Mouse (Mus musculus) heart, postnatal 36 days (tissue): ENCODE data around the gene Eif4h. TPM values are rescaled to one million over a fixed set of nuclear protein-coding genes. Genes with fewer than 3 reads are reported as not detected.
"Not testable (repeated sequence)": the region's sequence is repeated elsewhere in the genome, so short reads cannot be mapped to it uniquely, and the experiment has no call there.

Source experiments
- DNase-seq, 2 experiments: peaks; one replicate each; pipeline ENCODE4 v3.0.0; 2021 to 2022
- intact Hi-C: fragments of 180-260 bp; cut with DNase I; formaldehyde crosslinking; loops from one replicate; pipeline ENCODE4 v1.15.1; 2025
- total RNA-seq, 2 experiments: library from RNA; stranded (reverse); gene quantifications; 2 replicates each; pipeline ENCODE4 v1.2.3; 2021

The Eif4h gene
- total RNA-seq, 2 experiments from 2014 or later, result 143 to 145 TPM

DNA sequence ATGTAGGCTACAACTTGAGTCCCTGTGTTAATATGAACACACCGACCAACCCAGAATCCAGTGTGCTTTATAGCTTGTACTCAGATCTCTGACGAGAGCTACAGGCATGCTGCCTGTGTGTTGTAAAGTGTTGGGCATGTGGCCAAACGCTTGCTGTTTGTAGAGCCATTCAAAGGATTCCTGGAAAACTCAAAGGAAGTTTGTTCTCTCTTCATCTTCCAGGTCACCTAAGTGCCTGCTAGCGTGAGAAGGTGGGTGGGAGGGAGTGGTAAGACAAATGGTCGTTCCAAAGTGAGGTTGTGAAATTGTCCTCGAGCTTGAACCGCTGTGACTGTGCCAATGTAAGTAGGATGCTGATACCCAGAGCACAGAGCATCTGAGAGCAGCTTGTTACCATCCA lies 12.7 kb upstream of the Eif4h start:
- DNase-seq, result no peak
- intact Hi-C loops, result no loop called here

DNA sequence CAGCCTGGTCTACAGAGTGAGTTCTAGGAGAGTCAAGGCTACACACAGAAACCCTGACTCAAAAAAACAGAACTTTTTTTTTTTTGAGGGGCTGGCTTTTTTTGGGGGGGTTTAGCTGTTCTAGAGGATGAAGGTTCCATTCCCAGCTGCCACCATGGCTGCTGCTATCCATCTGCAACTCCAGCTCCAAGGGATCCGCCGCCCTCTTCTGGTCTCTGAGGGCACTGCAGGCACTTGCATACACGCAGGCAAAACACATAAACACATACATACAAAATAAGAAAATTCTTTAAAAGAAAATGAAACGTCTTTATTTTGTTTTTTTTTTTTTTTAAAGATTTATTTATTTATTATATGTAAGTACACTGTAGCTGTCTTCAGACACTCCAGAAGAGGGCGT lies 11.6 kb upstream of the Eif4h start:
- DNase-seq, result peak; percentile 47 to 72
- intact Hi-C loops, result no loop called here

DNA sequence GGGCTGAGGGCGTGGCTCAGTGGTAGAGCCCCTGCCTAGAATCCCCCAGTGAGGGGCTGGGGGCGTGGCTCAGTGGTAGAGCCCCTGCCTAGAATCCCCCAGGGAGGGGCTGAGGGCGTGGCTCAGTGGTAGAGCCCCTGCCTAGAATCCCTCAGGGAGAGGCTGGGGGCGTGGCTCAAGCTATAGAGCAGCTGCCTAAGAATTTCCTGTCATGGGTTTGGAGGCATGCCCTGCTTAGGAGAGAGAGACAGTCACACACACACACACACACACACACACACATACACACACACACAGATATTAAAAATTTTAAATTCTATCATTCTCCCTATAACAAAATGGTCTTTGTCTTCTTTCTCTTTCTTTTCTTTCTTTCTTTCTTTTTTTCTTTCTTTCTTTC lies 9.7 kb upstream of the Eif4h start:
- intact Hi-C loops, DNase-seq: not testable (repeated sequence)

DNA sequence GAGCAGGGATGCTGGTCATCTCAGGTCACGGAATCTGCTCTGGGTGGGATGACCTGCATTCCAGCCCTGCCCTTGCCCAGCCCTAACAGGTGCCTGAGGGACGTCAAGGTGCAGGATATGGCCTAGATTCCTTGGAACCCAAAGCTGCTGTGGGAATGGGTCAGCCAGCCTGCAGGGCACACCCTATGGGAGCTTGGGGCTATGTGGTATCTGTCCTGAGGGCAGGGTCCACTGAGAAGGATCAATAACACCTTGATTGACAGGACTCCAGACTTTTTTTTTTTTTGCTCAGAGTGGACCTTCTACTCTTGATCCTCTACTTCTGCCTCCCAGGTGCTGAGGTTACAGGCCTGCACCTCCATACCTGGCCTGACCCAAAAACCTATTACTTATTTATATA lies 8.1 kb upstream of the Eif4h start:
- intact Hi-C loops, result no loop called here
- DNase-seq, result no peak

DNA sequence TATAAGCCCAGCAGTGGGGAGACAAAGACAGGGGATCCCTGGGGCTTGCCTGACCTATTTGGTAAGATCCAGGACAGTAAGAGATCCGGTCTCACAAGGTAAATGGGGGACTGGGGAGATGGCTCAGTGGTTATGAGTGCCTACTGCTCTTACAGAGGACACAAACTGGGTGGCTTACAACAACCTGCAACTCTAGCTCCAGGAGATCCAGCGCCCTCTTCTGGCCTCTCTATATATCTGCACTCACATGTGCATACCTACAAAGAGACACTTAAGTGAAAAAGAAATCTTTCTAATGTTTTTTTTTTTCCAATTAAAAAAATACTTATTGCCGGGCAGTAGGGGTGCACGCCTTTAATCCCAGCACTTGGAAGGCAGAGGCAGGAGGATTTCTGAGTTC lies 7.2 kb upstream of the Eif4h start:
- intact Hi-C loops, result no loop called here
- no peak for DNase-seq

DNA sequence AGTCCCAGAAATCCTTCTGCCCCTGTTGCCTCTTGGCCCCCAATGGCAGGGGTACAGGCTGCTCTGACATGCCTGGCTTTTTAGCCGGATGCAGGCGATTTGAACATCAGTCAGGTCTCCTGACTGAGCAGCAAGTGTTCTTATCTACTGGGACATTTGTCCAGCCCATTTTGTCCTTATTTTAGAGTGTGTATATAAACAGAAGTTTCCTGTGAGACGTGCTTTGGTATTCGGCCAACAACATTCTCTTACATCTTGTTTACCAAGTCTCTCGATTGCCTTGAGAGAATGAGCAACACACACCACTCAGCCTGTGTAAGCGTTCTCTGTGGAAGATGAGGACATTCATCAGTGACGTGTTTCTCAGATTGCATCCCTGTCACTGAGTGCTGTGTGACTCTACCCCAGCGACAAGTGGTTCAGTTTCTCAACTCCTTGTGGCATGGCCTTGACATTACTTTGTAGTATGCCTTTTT lies 5.4 kb upstream of the Eif4h start:
- intact Hi-C loops, result loop anchor here (5.0 kb wide), 1 partner anchor 43 kb away; the partner anchor contains the start of gene Limk1

DNA sequence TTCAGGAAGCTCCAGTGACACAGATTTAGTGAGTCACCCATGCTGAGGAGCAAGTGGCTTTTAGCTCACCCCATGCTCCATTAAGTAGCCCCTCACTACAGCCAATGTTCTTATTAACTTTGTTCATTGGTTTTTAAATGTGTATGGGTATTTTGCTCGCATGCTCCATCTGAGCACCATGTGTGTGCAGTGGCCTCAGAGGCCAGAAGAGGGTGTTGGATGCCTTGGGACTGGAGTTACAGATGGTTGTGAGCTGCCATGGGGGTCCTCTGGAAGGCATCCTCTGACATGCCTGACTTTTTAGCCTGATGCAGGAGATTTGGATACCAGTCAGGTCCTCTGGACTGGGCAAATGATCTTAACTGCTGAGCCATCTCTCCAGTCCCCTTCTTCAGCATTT lies 4.8 kb upstream of the Eif4h start:
- no peak for DNase-seq
- intact Hi-C loops, result loop anchor here (5.0 kb wide), 1 partner anchor 43 kb away; the partner anchor contains the start of gene Limk1

More for the DNA sequence above, 5.4 kb upstream of the Eif4h start:
- DNase-seq, result peak; percentile 25 to 30

DNA sequence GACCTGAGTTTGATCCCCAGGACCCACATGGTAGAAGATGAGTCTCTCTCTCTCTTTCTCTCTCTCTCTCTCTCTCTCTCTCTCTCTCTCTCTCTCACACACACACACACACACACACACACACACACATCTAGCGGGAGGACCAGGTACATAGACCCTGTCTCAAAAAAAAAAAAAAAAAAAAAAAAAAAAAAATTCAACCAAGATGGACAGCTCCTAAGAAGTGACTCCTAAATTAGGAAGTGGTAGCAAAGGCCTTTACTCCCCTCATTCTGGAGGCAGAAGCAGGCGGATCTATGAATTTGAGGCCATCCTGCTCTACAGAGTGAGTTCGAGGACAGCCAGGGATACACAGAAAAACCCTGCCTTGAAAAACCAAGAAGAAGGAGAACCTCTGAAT lies 1.1 kb upstream of the Eif4h start:
- no peak for DNase-seq
- intact Hi-C loops, result loop anchor here (5.0 kb wide), 1 partner anchor 47 kb away; the partner anchor contains the start of gene Limk1

DNA sequence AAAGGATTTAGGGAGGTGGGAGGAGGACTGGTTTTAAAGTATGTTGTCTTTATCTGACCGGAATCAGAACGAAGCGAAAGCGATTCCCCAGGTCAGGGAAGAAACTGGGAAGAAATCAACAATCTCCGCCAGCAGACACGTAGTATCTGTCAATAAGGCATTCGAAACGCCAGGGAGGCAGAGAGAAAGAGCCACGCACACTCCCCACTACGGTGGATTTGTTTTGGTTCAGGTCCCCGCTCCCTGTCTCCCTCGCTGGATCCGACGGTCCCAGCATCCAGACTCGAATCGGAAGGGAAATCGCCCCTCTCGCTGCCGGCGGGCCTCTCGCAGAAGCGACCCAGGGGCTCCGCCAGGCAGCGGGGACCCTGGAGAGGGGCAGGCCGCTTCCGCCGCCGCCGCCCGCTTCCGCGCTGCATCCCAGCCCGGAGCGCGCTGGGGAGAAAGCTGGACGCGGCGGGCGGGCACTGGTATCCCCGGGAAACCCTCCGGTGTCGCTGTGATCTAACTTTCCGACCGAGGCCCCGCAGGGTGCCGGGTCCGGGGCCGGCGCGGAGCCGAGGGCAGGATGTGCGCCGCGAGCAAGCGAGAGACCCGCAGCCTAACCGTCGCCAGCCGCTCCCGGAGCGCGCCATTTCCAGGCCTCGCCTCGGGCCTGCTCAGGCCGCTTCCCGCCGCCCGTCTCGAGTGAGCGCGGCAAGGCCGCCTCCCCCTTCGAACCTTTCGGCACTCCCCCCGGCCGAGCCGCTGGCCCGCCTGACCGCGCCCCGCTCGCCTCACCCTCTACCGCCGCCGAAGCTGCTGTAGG lies 625 bp downstream of the Eif4h start:
- intact Hi-C loops, result no loop called here
- no peak for DNase-seq

DNA sequence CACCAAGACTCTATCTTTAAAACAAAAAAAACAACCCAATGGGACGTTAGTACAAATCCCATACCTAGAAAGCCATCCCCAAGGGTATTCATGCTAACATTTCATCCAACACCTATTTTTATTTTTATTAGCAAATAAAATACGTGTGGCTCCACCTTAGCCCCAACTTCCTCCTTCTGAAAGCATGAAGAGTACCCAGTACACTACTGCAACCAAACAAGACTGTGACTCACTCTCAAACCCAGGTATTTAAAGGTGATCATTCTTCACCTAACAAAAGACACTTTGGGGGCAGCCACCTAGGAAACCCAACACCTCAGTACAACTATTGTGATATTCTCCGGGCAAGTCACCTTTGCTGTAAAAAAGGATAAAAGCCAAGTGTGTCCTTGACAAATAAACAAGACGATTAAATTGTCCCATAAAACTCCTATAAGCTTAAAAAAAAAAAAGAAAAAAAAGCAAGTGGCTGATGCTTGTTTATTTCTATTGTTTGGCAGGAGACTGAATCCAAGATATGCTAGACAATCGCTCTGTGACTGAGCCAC lies 1.4 kb downstream of the Eif4h start:
- no peak for DNase-seq
- intact Hi-C loops, result no loop called here

DNA sequence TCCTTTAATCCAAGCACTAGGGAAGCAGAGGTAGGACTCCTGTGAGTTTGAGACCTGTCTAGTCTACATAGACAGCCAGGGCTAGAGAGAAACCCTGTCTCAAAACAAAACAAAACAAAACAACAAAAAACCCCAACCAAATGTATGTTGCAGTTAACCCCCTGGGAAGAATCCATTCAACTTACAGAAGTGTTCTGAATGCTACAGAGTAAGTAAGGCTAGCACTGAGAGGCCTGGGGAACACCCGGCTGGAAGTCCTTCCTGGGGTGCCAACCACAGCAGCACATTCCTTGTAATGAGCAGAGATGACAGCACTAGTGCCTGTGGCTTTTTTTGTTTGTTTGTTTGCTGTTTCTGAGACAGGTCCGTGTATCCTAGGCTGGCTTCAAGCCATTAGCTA lies 6.4 kb downstream of the Eif4h start:
- no peak for DNase-seq
- intact Hi-C loops, result no loop called here

DNA sequence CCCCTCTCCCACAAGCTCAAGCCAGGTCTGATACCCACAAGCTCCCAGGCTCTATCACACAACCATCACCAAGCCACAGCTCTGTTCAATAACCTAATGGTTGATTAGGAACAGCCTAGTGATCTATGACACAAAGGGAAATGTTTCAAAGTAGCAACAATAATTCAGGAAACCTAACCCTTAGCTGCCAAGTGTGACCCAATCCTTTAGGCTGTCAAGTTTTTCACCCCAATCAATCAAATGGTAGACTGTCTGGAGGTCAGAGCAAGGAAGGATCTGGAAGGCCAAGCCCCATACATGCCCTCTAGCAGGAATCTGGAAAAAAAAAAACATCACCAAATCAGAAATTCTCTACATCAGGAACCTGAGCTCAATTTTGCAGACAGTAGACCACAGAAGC lies 8.5 kb downstream of the Eif4h start:
- DNase-seq, result no peak
- intact Hi-C loops, result no loop called here

DNA sequence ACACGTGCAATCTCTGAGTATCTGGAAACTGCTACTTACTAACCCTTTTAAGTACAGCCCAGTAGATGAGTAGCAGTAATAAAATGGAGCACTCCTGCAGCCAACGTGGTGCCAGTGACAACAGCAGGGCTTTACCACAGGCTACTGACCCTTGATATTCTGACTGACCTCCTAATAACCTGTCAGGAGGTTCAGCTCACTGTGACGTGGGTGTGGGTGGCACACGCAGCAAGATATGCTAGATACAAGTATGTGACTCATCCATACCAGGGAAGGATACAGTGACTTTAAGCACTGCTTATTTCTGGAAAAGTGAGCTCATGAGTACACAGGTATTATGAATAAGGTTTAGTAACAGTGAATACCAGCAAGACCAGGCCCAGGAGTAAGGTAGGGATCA lies 9.8 kb downstream of the Eif4h start:
- intact Hi-C loops, result no loop called here
- DNase-seq, result no peak

DNA sequence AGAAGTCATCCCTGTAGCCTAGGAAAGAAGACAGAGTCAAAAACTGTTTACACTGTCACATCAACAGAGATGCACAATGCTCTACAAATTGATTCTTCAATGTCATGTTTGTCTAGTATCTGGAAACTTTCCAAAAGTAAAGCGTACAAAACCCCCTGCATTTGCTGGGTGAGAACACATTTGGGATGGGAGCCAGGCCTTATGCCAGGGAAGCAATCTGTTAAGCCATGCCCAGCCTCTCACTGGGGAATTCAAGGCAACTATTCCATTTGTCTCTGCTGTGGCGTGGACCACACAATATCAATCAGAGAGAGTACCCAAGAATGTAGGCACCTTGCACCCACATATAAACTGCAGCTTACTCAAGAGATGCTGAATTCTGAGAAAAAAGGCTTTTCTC lies 17.2 kb downstream of the Eif4h start:
- intact Hi-C loops, result no loop called here
- no peak for DNase-seq

DNA sequence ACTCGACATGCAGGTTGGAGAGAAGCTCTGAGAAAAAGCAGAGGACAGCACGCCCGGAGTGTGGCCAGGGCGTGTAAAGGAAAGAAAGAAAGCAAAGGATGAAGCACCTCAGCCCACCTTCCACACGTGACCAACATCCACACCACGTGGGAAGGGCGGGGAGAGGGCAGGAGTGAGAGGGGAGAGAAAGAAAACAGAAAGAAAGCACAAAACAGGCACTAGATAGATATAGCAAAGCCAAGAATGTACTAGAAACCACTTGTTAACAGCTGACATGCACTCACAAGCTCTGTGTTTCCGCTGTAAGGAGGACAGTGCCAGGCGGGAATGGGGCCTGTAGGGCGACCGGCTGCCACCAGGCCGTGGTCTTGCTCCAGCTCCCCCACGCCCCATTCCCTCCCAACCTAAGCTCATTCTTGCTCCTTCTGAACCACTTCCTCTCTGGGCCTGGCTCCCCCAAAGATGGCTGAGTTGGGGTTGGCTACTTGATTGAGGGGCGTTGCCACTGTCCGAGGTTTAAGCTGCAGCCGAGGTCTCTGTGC lies 18.1 kb downstream of the Eif4h start:
- no peak for DNase-seq

DNA sequence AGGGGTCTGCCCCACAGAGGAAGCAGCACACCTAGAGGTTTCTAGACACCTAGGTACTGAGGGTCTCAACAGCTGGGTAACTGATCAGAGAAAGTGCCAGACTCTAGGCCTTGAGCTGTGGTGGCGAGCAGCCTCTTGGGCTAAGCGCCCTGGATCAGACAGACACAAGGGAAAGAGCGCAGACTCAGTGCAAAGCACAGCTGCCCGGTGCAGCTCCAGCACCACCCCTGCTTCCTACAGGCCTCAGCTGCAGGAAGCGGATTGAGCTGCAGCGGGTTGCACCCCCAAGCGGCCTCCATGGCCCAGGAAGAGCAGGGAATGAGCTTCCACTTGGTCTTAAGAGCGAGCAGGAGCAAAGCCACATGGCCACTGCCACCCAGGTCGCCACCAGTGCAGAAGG lies 18.8 kb downstream of the Eif4h start:
- no peak for DNase-seq
- intact Hi-C loops, result no loop called here

More for the DNA sequence above, 18.1 kb downstream of the Eif4h start:
- intact Hi-C loops, result no loop called here

DNA sequence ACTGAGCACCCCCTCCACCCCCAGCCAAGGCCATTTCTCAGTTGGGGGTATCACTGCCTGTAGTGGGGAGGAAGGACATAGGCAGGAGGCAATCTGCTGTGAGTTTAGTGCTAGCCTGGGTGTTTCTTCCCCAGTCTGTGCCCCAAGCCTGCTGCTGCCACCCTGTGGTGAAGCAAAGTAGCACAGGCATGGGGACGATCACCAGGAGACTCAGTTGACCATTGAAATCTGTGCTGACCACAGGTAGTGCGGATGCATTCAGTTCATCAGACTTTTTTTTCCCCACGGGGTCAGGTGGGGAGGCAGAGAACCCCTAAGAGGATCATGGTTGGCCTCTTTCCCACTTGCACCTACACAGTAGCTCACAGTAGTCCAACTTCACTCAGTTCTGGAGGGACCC lies 22.2 kb downstream of the Eif4h start:
- intact Hi-C loops, result loop anchor here (2.0 to 5.0 kb wide), 2 partner anchors 85 to 122 kb away; no protein-coding TSS in a partner anchor
- DNase-seq, result peak; percentile 68 to 82

DNA sequence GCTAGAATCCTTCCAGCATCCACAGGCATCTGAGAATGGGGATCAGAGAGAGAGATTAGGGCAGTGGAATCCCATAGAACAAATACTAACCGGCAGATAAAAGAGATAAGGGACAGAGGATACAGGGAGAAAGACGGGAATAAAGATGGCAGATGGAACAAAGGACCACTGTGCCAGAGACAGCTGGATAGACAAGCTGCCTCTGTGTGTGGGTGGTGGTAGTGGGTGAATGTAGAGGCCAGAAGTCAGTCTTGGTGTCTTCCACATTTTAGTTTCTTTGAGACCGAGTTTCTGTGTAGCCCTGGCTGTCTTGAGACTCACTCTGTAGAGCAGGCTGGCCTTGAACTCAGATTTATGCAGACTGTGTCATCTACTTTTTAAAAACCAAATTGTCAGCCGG lies 23.5 kb downstream of the Eif4h start:
- intact Hi-C loops, result loop anchor here (2.0 to 5.0 kb wide), 2 partner anchors 87 to 121 kb away; no protein-coding TSS in a partner anchor
- DNase-seq, result no peak

DNA sequence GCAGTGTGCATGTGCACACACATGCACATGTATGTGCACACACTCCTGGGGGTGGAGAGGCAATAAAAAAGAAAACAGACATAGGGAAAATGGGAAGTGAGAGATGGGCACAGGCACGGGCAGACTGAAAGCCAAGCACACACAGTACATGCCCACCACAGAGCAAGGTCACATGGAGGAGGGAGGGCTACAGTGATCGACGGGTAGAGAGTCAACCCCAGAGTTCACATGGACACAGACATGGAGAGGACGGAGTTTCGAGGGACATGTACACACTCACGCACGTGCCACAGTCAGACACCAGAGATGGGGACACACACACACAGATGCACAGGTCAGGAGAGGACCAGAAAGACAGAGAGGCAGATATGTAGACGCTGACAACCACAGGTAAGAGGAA lies 23.9 kb downstream of the Eif4h start:
- no peak for DNase-seq
- intact Hi-C loops, result loop anchor here (5.0 kb wide), 1 partner anchor 87 kb away; no protein-coding TSS in a partner anchor

DNA sequence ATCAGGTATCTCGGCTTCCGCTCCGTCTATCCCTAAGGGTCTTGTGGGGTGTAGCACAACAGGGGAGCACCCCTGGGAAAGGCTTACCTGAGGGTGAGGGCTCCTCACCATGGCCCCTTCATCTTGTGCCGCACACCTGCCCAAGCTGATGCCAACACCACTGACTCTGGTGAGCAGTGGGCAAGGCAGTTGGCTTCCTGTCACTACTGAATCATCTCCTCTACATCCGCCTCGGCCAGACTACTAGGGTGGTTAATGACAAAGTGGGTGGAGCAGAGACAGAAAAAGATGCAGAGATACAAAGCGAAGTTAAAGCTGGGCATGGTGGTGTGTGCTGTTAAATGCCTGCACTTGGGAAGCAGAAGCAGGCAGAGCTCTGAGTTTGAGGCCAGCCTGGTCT lies 24.5 kb downstream of the Eif4h start, which contains the start of gene Lat2:
Lat2 (minus strand) TSS at position 224 of the 400 bp plus-strand sequence.
- intact Hi-C loops, result loop anchor here (5.0 kb wide), 1 partner anchor 87 kb away; no protein-coding TSS in a partner anchor
- no peak for DNase-seq

DNA sequence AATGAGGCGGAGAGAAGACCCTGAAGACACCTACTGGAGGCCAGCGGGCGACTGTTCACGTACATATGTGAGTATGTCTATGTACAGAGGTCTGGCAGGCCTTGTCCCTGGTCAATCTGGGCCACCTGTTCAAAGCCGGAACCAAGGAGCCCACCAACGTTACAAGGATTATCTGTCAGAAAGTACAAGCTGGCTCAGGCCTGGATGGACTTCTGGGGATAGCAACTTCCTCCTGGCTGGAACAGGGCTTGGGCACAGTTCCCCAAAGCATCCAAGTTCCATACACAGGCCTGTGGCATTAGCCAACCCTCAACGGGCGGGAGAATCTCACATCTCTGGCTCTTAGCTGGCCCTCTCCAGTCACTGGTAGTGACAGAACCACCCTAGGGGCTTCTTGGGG lies 25.0 kb downstream of the Eif4h start:
- intact Hi-C loops, result no loop called here
- no peak for DNase-seq
